Mouse (Mus musculus): ENCODE measurements around the gene Ctso. TPM values are rescaled to one million over a fixed set of nuclear protein-coding genes. Genes with fewer than 3 reads are reported as not detected.

Gene Ctso
- total and polyA plus RNA-seq, 3 experiments, result 7.3 to 8.6 (median 8.0) TPM

- no peak for DNase-seq
Observed at GRCm38 (mm10) chr3:81925856-81926255, 6.5 kb upstream of the Ctso start.

DNA sequence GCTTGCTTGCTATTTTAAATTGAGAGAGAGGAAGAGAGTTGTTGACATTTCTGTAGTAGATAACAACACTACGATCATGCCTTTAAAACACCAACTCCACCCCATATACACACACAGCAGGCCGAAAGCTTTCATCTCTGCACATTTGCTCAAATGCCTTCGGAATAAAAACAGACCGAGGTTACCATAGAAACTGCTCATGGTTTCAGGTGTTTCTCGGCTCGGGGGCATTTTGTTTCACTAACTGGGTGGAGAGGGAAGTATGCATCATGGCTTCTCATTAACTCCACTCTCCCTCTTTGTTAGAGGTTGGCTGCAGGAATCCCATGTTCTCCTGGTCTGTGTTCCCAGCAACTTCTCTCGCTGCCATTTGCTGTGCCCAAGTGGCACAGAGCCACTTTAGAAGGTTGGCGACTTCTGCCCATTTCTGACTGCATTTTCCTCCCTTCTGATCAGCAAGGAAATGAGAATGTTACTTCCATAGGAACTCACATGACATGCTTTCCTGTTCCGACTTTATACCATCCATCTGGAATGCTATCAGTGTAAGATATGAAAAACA is 5.6 kb upstream of the Ctso start:
- Histone ChIP-seq H3K4me1 (ENCODE audit: control insufficient read depth, insufficient read depth, low read length) (no peaks in the 10 kb centered on the region; the same call in 1 of the 2 replicates), H3K9ac (ENCODE audit: low read depth, low read length) (no peak overlapping the region), H3K27ac (no peak overlapping the region), H3K36me3 (ENCODE audit: control insufficient read depth, insufficient read depth, low read length) (no peaks in the 10 kb centered on the region), H3K27me3 (ENCODE audit: control insufficient read depth, insufficient read depth, low read length) (no peaks in the 10 kb centered on the region), H3K79me2 (replicated peaks; ENCODE audit: control insufficient read depth, insufficient read depth, low read length) (no peaks in the 10 kb centered on the region), H3K4me3 (no peak overlapping the region)
- intact Hi-C loops (cut with DNase I), result loop anchor here (5.0 kb wide), 1 partner anchor 970 kb away; no protein-coding TSS in a partner anchor
- 48% methylated on average over 9 of the region's 9 CpGs for WGBS
- DNase-seq, result no peak
- no peak for TF ChIP-seq EP300 (IDR thresholded peaks at IDR 0.05; ENCODE audit: insufficient read depth, low read depth, low read length)
- TF ChIP-seq POLR2A (IDR thresholded peaks at IDR 0.05; ENCODE audit: insufficient read depth, low read depth, low read length), result no peak
- TF ChIP-seq CTCF (IDR thresholded peaks at IDR 0.05), result no peak

More at GRCm38 (mm10) chr3:81925856-81926255, 6.5 kb upstream of the Ctso start:
- Histone ChIP-seq H3K4me3 (no peak overlapping the region), H3K27ac (no peak overlapping the region), H3K27me3 (ENCODE audit: control insufficient read depth, insufficient read depth, low read length) (no peaks in the 10 kb centered on the region), H3K79me2 (replicated peaks; ENCODE audit: control insufficient read depth, insufficient read depth, low read length) (no peaks in the 10 kb centered on the region), H3K36me3 (ENCODE audit: control insufficient read depth, insufficient read depth, low read length) (no peaks in the 10 kb centered on the region), H3K9ac (ENCODE audit: low read depth, low read length) (no peak overlapping the region), H3K4me1 (ENCODE audit: control insufficient read depth, insufficient read depth, low read length) (no peaks in the 10 kb centered on the region; the same call in 1 of the 2 replicates)
- intact Hi-C loops (cut with DNase I), result loop anchor here (5.0 kb wide), 1 partner anchor 969 kb away; no protein-coding TSS in a partner anchor
- TF ChIP-seq POLR2A (IDR thresholded peaks at IDR 0.05; ENCODE audit: insufficient read depth, low read depth, low read length) (no peak), CTCF (IDR thresholded peaks at IDR 0.05) (no peak), EP300 (IDR thresholded peaks at IDR 0.05; ENCODE audit: insufficient read depth, low read depth, low read length) (no peak)
- WGBS, result 35% methylated on average over 5 of the region's 5 CpGs

DNA sequence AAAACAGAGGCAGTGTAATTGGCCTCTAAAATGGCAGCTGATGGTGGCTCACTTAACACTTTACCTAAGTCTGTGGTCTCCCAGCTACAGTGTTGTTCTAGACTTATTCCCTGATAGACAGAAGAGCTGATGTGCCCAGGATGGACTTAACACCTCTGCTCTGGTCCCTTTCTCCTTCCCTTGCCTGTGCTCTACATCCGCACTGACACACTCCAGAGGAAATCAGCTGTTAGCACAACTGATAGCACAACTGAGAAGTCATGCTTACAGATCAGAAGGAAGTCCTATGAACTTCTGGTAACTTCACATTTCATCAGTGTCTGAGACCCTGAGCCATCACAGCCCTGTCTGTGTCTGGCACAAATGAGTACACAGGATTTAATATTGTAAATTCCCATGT is 3.3 kb upstream of the Ctso start:
- Histone ChIP-seq H3K4me3 (no peak overlapping the region), H3K9ac (ENCODE audit: low read depth, low read length) (no peak overlapping the region), H3K4me1 (ENCODE audit: control insufficient read depth, insufficient read depth, low read length) (no peaks in the 10 kb centered on the region; the same call in none of the 2 replicates), H3K27ac (no peak overlapping the region), H3K27me3 (ENCODE audit: control insufficient read depth, insufficient read depth, low read length) (no peaks in the 10 kb centered on the region), H3K36me3 (ENCODE audit: control insufficient read depth, insufficient read depth, low read length) (peaks cover 4% of the 10 kb centered on the region), H3K79me2 (replicated peaks; ENCODE audit: control insufficient read depth, insufficient read depth, low read length) (no peaks in the 10 kb centered on the region)
- intact Hi-C loops (cut with DNase I), result loop anchor here (5.0 kb wide), 1 partner anchor 972 kb away; no protein-coding TSS in a partner anchor
- TF ChIP-seq POLR2A (IDR thresholded peaks at IDR 0.05; ENCODE audit: insufficient read depth, low read depth, low read length) (no peak), CTCF (IDR thresholded peaks at IDR 0.05) (no peak), EP300 (IDR thresholded peaks at IDR 0.05; ENCODE audit: insufficient read depth, low read depth, low read length) (no peak)
- 54% methylated on average over 1 of the region's 1 CpGs for WGBS
- DNase-seq, result no peak

DNA sequence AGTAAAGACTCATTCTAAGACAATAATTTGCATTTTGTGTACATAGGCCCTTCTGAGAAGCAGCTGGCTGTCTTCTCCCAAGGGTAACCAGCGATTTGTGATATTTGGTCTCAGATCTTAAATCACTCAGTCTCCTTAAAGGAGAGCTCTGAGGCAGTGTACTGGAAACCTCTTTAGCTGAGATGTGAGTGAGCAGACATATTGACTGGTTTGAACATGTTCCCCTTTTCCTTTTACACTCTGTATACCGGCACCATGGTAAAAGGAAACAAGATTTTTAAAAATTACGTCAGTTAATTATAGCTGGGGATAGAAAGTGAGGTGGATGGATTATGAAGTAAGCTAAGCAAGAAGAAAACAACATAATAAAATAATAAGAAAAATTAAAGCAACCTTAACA is 706 bp upstream of the Ctso start:
- no peak overlapping the region for H3K27ac ChIP-seq
- 69% methylated on average over 3 of the region's 3 CpGs for WGBS

GRCm38 (mm10) chr3:81933348-81933747 is 947 bp downstream of the Ctso start:
- intact Hi-C loops (cut with DNase I), result loop anchor here (10.0 kb wide), 1 partner anchor 421 kb away; the partner anchor contains the start of gene Map9
- Histone ChIP-seq H3K79me2 (replicated peaks; ENCODE audit: control insufficient read depth, insufficient read depth, low read length) (no peaks in the 10 kb centered on the region; the same call in 1 of the 2 replicates), H3K4me1 (ENCODE audit: control insufficient read depth, insufficient read depth, low read length) (no peaks in the 10 kb centered on the region; the same call in none of the 2 replicates), H3K27ac (peak overlapping the region; percentile 95; the same call in 1 of the 2 replicates), H3K36me3 (ENCODE audit: control insufficient read depth, insufficient read depth, low read length) (peaks cover 4% of the 10 kb centered on the region), H3K9ac (ENCODE audit: low read depth, low read length) (no peak overlapping the region), H3K4me3 (peak overlapping the region; percentile 81; the same call in 1 of the 2 replicates), H3K27me3 (ENCODE audit: control insufficient read depth, insufficient read depth, low read length) (no peaks in the 10 kb centered on the region)
- 70% methylated on average over 4 of the region's 4 CpGs for WGBS
- TF ChIP-seq POLR2A (IDR thresholded peaks at IDR 0.05; ENCODE audit: insufficient read depth, low read depth, low read length), result no peak
- no peak for TF ChIP-seq EP300 (IDR thresholded peaks at IDR 0.05; ENCODE audit: insufficient read depth, low read depth, low read length)
- TF ChIP-seq CTCF (IDR thresholded peaks at IDR 0.05), result no peak
- no peak for DNase-seq

More for the DNA sequence above, 706 bp upstream of the Ctso start:
- no peaks in the 10 kb centered on the region for H3K79me2 ChIP-seq (replicated peaks; ENCODE audit: control insufficient read depth, insufficient read depth, low read length)
- H3K9ac ChIP-seq (ENCODE audit: low read depth, low read length), result no peak overlapping the region
- H3K4me1 ChIP-seq (ENCODE audit: control insufficient read depth, insufficient read depth, low read length), result no peaks in the 10 kb centered on the region; the same call in none of the 2 replicates
- no peak for TF ChIP-seq CTCF (IDR thresholded peaks at IDR 0.05)
- TF ChIP-seq EP300 (IDR thresholded peaks at IDR 0.05; ENCODE audit: insufficient read depth, low read depth, low read length), result no peak
- TF ChIP-seq POLR2A (IDR thresholded peaks at IDR 0.05; ENCODE audit: insufficient read depth, low read depth, low read length), result no peak
- DNase-seq, result no peak
- intact Hi-C loops (cut with DNase I), result loop anchor here (10.0 kb wide), 1 partner anchor 423 kb away; the partner anchor contains the start of gene Map9
- no peaks in the 10 kb centered on the region for H3K27me3 ChIP-seq (ENCODE audit: control insufficient read depth, insufficient read depth, low read length)
- H3K36me3 ChIP-seq (ENCODE audit: control insufficient read depth, insufficient read depth, low read length), result peaks cover 4% of the 10 kb centered on the region
- H3K4me3 ChIP-seq, result no peak overlapping the region

GRCm38 (mm10) chr3:81938924-81939323 is 6.5 kb downstream of the Ctso start:
- WGBS, result 38% methylated on average over 3 of the region's 3 CpGs
- intact Hi-C loops (cut with DNase I), result loop anchor here (10.0 kb wide), 1 partner anchor 416 kb away; the partner anchor contains the start of gene Map9
- Histone ChIP-seq H3K4me1 (ENCODE audit: control insufficient read depth, insufficient read depth, low read length) (peaks cover 1% of the 10 kb centered on the region), H3K36me3 (ENCODE audit: control insufficient read depth, insufficient read depth, low read length) (no peaks in the 10 kb centered on the region; the same call in 1 of the 2 replicates), H3K79me2 (replicated peaks; ENCODE audit: control insufficient read depth, insufficient read depth, low read length) (no peaks in the 10 kb centered on the region; the same call in 1 of the 2 replicates), H3K27ac (no peak overlapping the region), H3K9ac (ENCODE audit: low read depth, low read length) (no peak overlapping the region), H3K4me3 (no peak overlapping the region), H3K27me3 (ENCODE audit: control insufficient read depth, insufficient read depth, low read length) (no peaks in the 10 kb centered on the region)
- no peak for DNase-seq
- TF ChIP-seq EP300 (IDR thresholded peaks at IDR 0.05; ENCODE audit: insufficient read depth, low read depth, low read length), result no peak
- TF ChIP-seq CTCF (IDR thresholded peaks at IDR 0.05), result no peak
- TF ChIP-seq POLR2A (IDR thresholded peaks at IDR 0.05; ENCODE audit: insufficient read depth, low read depth, low read length), result no peak
